Mouse (Mus musculus): Measurements from ENCODE around the gene Tmem178.
A peak's percentile ranks its signal among the peaks of the same experiment; 100 is the strongest.

Tmem178 gene

DNA sequence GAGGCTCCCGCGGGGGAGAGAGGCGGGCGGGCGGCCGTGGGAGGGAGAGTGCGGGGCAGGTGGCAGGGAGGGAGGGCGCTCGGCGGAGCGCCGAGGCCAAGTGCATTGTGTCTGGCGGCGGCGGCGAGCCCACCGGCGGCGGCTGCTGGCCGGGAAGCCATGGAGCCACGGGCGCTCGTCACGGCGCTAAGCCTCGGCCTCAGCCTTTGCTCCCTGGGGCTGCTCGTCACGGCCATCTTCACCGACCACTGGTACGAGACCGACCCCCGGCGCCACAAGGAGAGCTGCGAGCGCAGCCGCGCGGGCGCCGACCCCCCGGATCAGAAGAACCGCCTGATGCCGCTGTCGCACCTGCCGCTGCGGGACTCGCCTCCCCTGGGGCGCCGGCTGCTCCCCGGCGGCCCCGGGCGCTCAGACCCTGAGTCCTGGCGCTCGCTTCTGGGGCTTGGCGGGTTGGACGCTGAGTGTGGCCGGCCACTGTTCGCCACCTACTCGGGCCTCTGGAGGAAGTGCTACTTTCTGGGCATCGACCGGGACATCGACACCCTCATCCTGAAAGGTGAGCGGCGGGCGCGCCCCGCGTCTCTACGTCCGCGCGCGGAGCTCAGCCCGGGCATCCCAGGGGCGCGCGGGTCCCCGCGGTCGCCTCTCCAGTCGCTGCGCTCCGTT lies at the start of gene Tmem178:
Gene Tmem178, plus strand, starts transcription at position 103 of the 669 bp plus-strand sequence.
- peak; percentile 39 for DNase-seq (ENCODE audit: low spot score)

DNA sequence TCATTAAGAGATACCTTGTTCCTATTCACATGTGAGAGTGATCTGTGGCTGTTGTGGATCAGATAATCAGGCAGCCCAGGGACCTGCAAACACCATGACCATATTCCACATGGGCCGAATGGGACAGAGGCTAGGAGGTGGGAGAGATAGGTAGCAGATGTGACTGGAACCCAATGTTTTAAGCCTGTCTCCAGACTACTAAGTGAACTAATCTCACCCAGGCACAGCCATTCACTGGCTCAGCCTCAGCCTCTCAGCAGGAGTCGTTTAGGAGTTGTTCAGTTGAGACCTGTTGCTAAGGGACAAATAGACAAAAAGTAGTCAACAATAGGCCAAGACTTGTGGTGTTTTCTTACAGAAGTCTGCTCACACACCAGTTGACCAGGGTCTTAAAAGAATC lies 48.0 kb upstream of the Tmem178 start:
- no peak for DNase-seq (ENCODE audit: low spot score)

DNA sequence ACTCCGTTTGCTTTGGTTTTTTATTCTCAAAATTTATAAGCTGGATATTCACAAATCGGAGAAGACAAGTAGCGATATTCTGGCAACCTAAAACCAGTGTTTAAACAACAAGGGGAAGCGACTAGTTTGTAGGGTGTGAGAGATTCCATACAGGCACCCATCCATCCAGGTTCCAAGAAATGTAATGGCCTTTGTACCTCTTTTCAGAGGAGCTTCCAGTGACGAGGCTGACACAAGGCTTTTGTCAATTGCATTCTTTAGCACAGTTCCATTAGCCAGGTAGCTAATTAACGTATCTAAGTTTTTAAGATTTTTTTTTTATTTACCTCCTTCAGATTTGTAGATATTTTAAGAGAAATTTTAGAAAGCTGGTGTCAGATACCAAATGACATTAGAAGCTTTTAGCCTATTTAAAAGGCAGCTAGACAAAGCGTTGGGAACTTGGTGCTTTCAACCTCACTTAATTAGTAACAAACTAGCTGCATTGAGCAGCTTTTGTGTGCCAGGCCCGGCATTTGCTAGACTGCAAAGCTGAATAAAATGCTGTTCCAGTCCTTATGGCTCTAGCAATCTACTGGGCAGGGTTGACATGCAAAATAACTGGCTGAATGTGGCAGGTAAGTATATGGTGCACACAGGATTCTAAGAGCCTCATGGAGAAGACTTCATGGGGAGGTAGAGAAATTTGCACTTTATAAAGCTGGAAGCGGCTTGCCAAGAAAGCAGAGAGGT lies 46.6 kb upstream of the Tmem178 start:
- no peak for DNase-seq (ENCODE audit: low spot score)

DNA sequence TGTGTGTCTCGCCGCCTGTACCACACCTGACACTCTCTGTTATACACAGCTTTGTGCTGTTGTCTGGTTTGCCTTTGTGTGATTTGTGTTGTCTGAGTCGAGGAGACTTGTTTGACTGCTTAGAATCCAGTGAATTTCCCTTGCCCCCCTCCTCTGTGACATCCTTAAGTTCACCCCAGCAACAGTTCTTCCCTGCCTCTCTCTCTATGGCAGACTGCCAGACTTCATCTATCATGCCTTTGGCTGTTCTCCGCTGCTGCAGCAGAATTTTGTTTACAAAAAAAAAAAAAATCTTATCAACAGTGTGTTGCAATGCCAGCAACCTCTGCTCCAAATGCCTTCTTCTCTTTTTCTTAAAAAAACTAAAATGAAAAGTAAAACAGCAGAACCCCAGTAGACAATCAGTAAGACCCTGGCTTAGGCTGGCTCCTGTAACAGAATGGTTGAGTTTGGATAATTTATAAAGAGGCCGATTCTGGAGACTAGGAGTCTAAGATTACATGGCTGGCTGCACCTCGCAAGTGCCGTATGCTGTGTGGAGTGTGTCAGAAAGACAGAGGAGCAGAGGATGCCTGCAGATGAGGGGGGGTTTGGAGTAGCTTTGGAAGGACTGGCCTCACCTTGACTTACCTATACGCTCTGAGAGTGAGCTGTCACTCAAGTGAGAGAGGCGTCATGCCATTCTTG lies 44.8 kb upstream of the Tmem178 start:
- no peak for DNase-seq (ENCODE audit: low spot score)

DNA sequence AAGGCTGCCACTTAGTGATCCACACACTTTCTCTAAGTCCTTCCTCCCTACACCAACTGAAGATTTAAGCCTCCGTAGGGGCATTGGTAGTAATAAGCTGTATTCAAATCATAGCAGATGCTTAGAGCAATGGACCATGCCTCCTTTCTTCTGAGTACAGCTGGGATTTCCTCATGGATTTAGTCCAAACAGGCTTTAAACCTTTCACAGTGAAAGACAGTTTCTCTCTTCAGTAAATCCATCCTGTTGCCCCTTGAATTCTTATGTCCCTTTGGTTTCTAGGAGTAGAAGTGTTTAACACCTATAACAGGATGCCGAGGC lies 44.3 kb upstream of the Tmem178 start:
- DNase-seq (ENCODE audit: low spot score) = no peak

DNA sequence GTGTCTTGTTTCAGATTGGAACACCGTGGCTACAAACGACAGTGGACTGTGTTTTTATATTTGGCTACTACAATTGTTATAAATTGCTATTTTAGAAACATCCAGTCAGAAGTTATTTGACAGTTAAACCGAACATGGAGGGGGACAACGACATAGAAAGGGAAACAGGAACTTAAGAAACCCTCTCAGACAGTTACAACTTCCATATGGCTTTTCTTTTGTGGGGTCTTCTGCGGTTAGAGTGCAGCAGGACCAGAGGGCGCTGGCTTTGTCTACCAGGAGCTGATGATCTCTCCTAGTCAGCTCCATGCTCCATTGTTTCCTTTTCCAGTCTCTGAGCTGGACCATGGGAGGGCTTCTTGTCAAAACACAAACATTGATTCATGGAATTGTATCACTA lies 42.5 kb upstream of the Tmem178 start:
- DNase-seq (ENCODE audit: low spot score) = no peak

DNA sequence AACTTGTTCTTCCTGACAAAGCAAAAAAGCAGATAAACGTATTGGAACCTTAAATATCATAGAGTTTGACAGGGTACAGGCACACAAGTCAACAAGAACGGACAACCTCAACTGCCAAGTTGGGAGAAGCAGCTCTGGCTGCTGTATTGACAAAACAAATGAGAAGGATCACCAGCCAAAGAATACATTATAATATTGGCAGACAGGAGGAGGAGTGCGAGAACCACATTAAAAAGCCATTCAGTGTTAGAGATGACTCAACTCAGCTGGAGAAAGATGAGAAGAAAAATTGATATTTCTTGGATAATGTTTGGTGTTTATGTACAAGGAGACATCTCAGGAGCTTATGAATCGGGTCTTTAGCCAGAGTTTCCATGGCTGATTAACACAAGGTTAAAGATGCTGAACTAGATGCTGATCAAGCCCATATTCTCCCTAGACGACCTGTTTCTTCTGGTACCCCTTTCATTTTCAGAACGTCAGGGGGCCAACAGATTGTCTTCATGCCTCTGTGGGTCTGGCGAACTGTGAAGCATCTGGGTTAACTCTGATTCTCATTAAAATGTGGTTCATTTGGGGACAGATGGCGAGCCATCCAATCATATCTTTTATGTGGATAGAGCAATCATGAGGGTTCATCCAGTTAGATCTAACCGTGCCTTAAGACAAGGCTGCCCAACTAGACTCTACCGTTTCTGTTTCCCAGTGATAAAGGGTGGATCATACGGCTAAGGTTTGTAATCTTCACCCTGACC lies 41.1 kb upstream of the Tmem178 start:
- no peak for DNase-seq (ENCODE audit: low spot score)

DNA sequence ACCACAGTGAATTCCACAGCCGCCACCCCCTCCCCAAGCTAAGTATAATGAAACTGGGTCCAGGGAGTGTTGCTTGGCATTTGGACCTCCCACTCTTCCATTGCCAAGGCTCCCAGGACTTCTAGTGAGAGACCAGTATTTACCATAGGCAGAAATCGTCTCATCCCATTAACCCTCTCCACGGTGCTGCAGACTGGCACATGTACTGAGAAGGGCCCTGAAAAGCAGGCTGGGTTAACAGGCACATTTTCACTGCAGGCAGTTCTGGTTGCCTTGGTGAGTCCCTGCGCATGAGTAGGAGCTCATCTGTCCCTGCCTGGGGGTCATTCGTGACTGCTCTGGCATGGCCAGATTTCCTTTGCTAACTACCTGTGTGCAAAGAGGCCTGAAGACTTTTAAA lies 40.4 kb upstream of the Tmem178 start:
- no peak for DNase-seq (ENCODE audit: low spot score)

DNA sequence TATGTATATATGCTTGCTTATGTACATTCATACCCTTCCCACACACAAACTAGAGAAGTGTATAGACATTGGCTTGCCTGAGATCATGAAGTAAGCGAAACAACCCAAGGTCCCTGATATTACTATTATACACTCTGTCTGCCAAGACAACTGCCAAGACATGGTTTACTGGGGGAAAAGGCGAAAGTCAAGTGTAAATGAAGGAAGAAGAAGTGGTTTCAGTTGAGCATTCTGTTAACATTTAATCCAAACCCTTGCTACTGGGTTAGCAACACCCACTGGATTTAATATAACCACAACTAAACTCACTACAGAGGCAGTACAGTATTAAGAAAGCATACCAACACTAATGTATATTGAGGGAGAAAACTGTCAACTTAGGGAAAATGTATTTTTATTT lies 28.8 kb upstream of the Tmem178 start:
- DNase-seq (ENCODE audit: low spot score) = no peak

DNA sequence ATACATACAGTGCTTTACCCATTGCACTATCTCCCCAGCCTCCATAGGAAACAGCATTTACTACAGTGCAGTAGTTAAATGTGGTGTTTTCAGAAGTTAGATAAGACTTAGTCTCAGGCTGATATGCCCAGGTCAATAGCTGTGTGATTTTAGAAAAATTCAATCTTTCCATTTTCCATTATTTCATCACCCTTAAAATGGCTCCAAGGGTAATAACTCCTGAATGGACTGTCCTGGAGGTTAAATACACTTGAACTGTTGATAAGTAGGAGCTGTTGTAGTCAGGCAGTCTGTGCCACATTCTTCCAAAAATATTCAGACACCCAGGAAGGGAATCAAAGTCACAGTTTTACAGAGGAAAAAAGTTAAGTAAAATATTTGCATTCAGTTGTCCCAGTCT lies 25.2 kb upstream of the Tmem178 start:
- DNase-seq (ENCODE audit: low spot score) = no peak

DNA sequence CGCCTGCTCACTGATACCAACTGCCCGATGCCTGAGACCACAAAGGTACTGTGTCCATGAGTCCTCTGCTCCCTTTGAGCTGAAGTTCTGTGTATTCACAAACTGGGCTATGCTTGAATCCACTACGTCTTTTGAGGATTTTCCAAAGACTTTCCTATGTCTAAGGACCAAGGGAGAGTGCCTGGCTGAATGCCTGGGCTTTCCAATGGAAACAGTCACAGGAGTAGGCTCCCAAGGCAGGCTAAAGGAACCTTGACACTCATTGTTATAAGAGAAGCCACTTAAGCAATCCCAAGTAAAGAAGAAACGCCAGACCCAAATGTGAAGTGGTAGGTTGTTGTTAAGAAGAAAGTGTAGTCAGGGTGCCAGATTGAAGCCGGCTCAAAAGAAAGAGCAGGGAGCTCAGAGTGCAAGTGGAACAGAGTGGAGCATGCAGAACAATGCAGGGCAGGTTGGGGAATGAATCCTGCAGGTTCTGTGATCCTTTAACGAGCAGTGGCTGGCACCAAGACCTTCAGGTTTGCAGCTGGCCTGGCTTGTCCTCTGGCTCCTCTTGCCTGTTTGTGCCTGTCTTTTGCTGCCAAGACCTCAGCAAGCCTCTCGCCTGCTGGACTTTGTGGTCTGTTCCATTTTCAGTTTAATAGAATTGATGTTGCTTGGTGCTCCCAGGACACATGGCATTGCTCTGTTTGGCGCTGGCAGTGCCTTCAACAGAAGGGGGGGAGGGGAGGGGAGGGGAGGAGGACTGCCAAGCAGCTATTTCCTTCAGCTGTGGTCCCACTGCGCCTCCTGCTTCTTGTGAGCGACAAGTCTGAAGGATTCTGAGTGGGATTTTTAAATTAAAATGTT lies 22.9 kb upstream of the Tmem178 start:
- no peak for DNase-seq (ENCODE audit: low spot score)

DNA sequence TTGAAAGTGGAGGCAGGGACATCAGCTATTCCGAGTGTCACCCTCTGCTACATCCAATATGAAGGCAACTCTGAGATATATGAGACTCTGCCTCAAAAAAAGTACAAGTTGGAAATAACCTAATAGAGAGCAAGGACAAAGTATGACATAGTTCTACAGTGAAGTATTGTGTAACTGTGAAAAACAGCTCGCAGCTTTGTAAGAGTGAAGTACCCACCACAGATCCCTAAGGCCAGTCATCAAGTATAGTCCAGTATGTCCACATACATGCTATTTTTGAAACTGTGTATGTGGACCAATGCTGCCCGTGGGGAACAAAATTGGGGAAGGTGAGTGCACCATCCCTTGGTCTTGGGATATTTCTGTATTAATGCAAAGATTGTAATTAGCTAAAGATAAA lies 18.9 kb upstream of the Tmem178 start:
- DNase-seq (ENCODE audit: low spot score) = no peak

DNA sequence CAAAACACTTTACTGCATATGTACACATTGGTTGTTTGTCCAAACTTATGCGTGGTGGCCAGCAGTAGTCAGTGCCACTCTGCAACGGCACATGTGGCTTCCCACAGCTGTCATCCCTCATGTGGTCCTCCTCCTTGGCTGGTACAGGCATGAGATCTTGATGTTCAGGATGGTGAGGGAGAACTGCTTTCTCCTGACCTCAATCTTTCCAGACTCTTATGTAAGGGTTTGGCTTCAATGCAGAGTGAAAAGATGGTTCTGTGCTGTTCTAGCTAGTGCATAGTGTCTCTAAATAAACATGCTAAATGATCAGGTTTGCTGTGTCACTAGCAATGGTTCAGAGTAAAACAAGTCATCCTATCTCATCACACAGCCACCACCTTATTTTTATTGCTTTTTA lies 17.3 kb upstream of the Tmem178 start:
- DNase-seq (ENCODE audit: low spot score) = no peak

DNA sequence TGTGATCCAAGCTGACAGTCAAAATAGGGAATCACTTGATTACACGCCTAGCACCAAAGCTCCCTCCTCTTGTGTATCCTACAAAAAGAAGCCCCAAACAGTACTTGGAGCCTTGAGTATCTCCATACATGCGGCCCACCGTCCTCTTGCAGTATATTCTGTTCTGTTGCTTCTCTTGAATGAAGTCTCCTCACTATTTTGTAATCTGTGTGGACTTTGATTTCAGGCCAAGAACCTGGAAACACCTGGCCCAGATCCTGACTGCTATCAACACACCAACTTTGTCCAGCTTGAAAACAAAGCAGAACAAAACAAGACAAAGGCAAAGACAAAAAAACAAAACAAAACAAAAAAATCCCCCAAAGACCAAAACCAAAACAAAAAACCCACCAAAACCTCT lies 11.7 kb upstream of the Tmem178 start:
- no peak for DNase-seq (ENCODE audit: low spot score)

DNA sequence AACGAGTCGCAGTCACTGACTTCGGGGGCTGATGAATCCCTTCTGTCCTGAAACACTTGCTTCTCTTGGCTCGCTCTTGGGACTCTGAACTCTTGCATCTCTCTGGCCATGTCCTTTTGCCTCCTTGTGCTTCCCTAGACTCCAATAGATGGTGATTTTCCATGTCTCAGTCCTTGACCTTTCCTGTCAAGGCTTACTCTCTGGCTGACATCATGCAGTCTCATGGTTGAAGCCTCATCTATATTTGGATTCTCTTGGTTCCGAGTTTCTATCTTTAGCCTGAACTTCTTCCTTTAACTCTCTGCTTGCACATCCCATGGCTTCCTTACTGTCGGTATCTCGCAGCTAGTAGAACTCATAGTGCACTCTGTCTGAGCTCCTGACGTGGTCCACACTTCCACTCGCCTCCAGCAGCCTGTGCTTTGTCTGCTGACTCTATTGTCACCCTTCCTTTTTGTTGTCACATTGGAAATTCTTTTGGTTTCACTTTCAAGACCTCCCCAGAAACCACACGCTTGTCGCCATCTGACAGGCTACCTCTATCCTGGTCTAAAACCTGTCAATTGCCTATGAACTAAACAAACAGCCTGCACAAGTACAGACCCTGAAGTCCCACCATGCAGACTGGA lies 10.9 kb upstream of the Tmem178 start:
- DNase-seq (ENCODE audit: low spot score) = no peak

DNA sequence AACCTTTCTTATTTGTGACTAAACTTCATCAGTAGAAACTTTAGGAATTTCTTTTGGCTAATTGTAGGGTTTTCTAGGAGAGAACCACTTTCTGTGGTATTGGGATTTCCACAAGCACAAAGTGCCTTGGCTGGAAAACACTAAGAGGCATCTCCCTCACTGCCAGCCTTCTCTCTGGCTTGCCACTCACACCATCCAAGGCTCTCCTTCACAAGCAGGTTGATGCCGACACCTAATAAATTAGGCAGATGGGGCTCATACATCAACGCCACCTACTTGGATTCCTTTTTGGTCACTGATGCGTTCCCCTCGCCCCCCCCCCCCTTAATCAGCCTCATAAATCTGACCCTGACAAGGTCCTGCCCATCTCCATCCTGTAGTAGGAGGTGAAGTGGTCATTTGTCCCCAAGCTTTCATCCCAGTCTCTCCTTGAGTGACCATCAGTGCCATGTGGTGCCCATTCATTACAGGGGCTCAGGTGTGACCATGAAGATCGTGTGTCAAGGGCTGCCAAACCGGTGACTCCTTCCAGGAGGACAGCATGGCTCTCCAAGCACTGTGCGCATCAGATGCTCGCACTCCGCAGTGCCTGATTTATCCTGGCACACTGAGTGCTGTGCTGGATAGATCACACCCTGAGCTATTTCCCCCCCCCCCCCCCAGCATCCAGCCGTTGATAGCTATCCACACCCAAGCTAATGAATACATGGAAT lies 8.5 kb upstream of the Tmem178 start:
- DNase-seq (ENCODE audit: low spot score) = no peak

DNA sequence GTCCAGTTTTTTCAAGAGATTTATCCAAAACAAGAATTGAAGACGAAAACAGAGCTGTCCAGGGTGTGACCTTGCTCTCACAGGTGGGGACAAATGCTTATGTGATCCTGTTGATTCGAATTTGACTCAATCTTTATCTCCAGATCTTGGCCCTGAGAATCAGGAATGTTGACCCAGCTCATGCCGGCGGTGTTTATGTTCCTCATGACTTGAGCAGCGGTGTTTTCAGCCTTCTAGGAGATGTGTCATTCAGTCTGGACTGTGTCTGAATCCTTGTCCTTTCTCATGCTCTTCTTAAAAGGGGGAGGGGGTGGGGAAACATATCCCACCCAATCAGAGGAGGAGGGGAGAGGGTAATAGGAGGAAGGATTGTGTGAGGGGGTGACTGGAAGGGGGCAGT lies 7.9 kb upstream of the Tmem178 start:
- DNase-seq (ENCODE audit: low spot score) = no peak

DNA sequence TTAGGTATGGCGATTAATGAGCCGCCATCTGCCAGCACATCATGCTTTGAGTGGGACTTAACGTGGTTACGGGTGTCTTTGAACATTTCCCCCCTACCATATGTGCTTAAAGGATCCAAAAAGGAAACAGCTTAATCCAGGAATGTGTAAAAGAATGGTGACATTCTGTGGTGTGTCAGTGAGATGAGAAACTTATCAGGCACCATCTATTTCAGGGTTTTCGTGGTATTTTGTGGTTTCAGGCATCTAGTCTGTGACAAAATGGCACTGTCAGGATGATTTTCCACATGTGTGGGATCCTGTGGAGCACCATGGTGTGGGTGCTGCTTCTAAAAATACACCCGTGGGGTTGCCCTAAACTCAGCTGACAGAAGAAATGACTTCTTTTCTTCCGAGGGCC lies 4.6 kb upstream of the Tmem178 start:
- no peak for DNase-seq (ENCODE audit: low spot score)

DNA sequence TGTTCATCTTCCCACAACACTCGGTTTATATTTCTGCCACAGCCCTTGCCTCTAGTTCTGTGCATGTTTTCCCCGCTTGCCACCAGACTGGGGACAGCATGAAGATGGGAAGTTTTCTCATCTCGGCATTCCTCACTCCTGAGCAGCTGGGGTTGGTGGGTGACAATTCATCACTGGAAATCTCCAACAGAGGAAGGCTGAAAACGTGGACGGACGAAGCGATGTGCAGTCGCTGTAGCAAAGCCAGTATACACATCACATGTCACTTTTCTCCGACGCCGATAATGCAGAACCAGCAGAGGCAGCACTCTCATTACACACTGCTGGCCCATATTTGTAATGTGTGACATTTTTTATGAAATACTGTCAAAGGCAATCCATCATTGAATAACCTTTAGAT lies 2.6 kb upstream of the Tmem178 start:
- DNase-seq (ENCODE audit: low spot score) = no peak

DNA sequence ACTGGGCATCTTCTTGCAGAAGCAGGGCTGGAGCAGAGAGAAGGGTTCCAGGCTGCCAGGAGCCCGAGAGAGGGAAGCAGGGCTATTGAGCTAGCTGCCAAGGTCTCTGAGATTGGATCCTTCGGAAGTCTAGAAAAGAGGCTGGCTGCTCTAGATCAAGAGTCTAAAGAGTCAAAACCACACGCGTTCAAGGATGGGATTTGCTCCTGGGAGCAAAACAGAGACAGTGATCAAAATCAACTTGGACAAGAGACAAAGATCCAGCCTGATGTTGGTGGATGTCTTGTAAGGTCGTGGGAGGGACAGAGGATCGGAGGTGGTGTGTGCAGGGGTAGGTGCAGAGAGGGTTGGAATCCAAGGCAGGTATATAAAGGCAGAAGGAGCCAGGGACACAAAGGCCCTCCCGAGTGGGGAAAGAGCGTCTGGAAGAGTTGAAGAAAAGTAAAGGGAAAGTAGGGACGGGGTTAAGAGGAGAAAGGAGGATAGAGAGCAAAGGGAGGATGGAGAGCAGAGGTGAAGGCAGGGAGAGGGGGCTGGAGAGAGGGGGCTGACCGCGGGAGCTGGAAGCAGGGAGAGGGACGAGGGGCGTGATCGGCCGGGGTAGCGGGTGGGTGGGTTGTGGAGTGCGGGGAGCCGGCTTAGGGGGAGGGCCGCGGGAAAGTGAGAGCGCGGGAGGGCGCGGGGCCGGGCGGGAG lies 450 bp upstream of the Tmem178 start:
- no peak for DNase-seq (ENCODE audit: low spot score)

Measured in embryo, embryonic 10.5 days (tissue).